Mouse (Mus musculus) Muller cell, postnatal 12 days (primary cell): ENCODE data around the gene Cadps2.

Source experiments
- DNase-seq: peaks from one replicate; pipeline ENCODE4 v3.0.0-alpha.2; 2015; ENCODE audit errors: inconsistent ontology term

Gene Cadps2

DNA sequence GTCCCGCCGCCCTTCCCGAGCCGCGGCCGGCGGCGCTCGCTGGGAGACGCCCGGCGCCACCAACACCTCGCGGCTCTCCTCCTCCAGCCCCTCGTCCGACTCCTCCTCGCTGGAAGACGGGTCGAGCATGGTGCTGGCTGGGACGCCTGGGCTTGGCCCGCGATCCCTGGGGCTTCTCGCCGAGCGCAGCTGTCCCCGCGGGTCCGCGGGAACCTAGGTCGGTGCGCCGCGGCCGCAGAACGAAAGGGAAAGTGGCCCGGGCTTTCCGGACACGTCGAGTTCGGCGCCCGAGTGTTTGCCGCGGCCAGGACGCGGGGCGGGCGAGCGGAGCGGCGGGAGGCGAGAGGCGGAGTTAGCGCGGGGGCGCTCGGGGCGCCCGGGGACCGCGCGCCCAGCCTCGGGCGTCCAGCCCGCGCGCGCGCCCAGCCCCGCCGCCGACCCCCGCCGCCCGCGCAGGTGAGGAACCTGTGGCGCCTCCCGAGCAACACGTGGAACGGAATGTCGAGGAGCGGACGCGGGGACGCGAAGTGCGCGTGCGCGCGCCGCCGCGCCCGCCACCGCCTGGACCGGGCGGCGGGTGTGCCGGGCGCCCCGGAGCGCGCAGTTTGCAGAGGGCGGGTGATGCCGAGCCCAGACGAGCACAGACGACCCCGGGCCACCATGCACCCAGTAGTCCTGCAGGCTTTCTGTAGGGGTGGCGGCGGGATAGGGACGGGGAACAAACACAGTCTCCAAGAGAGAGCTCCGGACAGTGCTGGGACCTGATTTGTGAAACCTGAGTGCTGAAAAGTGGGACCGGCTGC lies at the start of gene Cadps2:
Cadps2 (minus strand) TSS at position 413 of the 803 bp plus-strand sequence.
- DNase-seq = peak; percentile 81

DNA sequence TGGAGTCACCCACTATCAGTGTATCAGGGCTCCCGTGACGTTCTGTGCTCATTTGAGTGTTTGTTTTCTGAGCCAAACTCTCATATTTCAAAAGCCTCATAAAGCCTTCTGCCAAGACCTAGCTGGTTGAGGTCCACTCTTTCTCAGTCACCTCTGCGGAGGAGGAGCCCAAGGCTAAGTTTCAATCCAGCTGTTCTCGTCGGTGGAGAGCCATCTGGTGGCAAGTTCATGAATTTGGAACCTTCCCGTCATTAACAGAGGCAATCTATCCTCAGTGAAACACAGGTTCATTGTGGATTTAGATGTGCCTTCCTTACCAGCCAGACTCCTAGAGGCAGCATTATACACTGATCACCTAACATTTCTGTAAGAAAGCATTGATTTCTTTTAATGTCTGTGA lies 47.2 kb upstream of the Cadps2 start:
- DNase-seq = peak; percentile 40

DNA sequence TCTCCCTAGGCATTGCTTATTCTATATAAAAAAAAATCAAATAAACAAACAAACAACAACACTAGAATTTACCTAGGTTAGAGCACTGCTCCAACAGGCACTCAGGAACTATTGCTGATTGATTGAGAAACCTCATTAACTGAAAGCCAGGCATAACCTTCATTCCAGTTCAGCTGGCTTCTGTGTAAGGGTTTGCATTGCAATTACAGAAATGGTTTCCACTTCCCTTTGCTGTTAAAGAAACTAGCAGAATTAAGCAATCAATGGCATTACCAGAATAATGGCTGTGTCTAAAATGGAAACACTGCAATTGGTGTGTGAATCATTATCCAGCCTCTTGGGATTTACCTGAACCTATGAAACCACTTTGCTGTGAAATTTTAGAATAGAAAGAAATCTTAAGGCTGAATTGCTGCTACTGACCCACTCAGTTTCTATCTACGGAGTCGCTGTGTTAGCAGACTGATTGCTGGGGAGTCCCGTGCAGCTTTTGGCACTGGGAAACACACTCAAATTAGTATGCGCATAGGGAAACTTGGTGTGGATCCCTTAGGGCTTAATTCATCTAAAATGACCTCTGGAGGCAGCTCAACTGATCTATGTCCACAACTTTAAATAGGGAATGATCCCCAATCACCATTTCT lies 37.7 kb upstream of the Cadps2 start:
- no peak for DNase-seq

DNA sequence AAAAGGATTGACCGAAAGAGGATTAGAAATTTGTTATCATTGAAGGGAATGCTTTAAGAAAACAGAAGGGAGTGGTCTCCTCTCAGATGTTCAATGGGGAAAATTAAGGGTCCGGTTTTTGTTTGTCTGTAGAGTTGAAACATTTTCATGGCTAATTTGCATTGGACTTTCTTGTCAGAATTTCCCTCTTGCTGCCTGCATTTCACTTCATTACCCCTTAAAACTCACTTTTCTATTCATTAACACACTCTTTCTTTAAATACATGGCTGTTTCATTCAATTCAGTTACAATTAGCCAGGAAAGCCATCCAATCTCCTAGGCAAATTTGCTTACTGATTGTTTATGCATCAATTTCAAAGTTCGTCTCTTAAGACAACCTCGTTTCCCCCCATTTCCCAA lies 37.1 kb upstream of the Cadps2 start:
- DNase-seq = no peak

DNA sequence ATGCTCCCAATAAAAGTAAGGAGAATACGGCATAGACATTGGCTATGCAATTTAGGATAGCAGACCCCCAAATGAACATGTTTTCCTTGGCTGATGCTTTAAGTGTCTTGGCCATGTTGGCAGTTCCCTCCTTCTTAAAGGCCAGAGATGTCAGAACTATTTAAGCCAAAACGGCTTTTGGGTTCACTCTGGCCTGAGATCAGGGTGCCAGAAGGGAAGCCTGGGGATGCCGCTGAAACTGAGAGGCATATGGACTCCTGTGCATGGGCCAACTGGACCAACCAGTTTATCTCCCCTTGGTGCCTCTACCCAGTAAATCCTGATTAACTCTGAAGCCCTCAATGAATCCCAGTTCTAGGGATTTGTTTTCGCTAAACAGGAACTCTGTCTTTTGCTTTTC lies 34.6 kb upstream of the Cadps2 start:
- DNase-seq = no peak

DNA sequence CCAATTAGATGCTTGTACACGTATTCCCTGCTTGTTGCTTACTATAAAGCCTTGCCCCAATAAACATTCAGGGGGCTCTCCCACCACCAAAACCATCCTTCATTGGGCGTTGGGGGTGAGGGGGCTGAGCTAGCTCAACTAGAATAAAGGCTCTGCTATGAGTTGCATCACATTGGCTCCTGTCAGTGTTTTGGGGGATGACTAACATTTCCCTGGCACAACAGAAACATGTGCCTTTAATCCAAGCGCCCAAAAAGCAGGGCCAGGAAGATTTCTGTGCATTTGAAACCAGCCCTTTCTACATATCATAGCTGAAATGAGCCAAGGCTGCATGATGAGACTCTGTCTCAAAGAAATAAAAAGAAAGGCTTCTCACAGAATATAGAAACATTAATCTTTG lies 34.0 kb upstream of the Cadps2 start:
- no peak for DNase-seq

DNA sequence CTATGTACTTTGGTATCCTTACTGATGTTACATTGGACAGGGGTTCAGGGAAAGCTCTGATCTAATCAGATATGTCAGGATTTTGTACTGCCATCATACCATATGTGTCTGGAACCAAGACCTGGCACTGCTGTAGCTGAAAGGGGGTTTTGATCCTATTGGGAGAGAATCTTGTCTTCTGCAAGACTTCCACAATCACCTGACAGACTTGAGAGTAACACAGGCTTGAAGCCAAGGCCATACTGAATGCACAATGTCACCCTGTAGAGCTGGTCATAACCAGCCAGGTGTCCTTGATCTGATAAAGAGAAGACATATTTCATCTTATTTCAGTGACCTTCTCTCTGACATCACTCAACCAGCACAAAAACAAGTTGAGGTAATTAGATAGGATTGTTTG lies 30.8 kb upstream of the Cadps2 start:
- DNase-seq = no peak

DNA sequence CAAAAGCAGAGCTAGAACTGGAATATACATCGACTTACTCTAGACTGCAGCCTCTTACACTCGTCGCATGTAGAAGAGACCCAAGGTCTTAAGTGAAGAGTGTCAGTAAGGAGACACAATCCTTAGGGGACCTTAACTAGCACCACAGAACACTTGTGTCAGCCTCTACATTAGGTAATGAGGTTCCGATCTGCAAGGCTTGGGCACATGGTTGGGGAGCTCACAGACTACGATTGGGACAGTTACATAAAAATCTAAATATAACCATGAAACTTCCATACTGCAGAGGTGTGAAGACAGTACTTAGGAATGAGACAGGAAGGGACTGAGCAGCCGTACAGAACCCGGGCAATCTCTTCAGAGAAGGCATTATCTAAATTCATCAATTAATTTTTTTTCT lies 27.1 kb upstream of the Cadps2 start:
- DNase-seq = no peak

DNA sequence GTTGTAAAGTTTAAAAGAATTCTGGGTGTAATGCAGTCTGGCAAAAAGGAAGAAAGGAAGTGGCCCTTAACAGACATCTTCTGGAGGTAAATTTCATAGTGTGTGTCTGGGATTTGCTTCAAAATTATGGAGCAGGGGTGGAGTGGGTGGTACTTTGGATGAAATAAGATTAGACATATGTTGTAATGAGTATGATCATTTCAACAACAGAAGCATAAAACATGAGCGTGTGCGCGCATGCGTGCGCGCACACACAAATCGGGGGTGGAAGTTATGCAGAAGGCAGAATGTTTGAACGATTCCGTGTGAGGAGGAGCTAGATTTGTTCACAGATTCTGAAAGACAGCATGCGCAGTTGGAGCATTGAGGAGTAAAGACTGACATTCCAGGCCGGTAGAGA lies 14.2 kb upstream of the Cadps2 start:
- no peak for DNase-seq

DNA sequence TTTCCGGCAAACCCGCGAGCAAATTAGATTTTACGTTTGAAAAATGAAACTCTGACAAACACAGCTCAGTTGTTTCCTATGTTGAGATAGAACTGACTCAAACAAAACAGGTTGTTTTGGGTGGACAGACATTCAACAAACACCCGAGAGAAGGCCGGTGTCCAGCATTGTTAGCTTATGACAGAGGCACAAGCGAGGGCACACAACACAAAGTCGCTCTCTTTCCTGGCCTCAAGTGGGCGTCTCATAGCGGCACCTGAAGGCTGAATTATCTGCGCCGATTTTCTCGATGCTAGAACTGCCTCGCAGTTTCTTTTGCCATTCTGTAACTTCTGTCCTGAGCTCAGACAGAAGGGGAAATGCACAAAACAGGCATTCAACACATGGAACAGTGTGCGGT lies 780 bp upstream of the Cadps2 start:
- peak; percentile 53 for DNase-seq

DNA sequence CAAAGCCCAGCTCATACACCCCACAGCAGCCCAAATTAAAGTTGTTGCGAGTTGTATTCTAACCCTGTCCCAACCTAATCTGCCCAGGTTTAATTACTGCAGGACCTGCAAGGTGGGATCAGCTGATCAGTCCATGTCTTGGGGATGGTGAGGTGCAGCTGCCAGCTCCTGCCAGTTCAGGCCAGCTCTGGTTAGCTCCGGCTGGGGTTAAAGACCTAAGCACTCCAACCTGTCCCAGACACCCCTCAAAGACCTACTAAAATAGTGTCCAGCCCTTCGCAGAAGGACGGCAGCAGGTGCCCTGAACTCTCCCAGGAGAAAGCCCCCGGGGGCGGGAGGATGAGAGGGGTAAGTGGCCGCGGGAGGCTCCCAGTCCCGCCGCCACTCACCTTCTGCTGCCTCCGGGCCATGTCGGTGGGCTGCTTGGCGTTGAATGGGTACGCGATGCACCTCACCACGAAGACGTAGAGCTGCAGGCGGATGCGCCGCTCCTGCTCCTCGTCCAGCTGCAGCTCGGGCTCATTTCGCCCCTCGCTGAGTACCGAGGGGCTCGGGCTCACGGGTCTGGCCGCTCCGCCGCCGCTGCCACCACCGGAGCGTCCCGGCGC lies 716 bp downstream of the Cadps2 start:
- DNase-seq = no peak

DNA sequence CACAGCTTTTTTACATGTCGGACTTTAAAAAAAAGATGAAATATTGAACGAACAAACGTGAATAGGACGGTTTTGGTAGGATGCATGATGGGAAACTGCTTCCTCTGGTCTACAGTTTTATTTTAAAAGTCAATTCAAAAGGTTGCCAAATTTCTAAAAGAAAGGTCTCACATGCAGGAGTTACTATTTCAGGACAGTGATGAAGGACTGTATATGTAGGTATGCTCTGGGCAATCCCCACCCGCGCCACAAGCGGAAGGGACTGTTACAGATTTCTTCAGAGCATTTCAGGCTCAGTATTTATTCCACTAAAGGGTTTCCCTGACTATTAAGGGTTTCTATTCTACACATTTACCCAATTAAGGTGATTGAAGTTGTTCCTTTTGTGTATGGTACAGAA lies 1.6 kb downstream of the Cadps2 start:
- no peak for DNase-seq

DNA sequence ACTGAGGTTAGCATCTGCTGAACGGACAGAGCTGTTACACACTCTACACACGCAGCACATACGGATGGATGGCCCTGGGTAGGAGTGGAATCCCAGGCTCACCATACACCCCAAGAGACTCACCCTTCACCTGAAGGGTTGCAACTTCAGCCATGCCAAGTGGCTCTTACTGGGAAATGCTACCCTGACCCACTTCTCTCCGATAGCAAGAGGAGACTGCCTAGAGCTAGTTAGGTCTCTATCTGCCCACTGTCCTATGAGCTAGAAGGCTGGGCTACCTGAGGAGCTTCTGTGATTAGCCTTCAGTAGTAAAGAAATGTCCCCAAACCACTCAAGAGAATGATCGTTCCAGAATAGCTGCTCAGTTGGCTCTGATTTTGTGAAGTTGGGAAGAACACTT lies 2.1 kb downstream of the Cadps2 start:
- DNase-seq = no peak

DNA sequence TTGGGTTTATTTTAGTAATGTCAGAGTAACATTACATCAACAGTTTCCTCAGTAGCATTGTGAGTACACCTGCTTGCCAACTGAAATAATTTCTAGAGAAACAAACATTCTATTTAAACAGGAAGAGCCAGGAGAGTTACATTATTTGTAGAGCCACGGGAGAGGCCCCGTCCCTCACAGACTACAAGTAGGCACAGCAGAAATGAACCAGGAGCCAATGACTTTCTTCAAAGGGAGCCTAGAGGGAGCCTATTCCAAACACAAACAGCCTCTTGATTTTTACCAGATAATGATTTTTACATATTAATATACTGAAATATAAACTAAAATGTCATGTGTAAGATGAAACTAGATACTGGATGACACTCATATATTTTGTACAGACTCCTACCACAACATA lies 2.5 kb downstream of the Cadps2 start:
- DNase-seq = no peak

DNA sequence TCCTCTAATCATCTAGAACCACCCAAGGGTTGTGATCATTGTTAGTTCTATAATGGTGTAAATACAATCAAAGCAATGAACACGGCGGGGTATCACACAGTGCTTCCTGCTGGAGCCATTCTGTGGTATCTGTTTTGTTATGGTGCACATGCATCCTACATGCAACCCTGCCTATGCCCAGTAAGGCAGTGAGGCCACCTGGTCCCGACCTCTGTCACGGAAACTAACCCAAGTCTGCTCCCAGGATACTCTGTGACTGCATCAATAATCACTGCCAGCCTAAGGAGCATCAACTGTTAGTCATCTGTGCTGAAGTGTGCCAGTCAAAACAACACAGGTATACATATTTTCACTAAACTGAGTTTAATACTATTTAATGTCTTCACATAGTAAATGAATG lies 3.7 kb downstream of the Cadps2 start:
- DNase-seq = no peak

DNA sequence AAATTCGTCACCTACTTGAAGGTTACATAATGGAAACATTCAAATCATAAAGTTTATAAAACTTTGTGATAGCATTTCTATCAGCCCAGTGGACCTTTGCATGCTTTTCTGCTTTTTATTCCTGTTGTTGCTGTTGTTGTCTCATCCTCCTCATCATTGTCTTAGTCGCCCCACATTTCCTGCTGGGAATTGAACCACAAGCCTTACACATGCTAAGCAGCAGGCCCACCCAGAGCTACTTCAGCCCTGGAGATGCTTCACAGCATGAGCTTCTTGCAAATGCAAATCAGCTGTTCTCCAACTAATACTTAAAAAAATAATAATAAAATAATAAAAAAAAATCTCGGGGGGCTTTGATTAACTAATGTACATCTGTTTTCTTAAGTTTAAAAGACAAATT lies 8.5 kb downstream of the Cadps2 start:
- DNase-seq = no peak

DNA sequence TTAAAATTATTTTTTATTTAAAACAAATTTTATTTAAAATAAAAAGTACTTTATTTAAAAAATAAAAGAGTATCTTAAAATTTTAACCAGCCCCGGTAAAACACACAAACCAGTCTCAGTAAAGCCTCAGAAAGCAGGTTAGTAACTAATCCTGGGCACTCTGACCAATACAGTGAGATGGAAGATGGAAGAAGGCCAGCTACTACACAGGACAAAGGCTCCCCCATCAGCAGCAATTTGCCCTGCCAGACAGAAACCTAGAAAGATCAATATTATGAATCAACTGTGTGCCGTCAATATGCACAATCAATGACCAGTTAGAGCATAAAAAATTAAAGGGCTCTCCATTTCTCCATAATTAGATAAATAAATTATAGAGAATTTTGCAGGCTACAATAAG lies 9.9 kb downstream of the Cadps2 start:
- no peak for DNase-seq

DNA sequence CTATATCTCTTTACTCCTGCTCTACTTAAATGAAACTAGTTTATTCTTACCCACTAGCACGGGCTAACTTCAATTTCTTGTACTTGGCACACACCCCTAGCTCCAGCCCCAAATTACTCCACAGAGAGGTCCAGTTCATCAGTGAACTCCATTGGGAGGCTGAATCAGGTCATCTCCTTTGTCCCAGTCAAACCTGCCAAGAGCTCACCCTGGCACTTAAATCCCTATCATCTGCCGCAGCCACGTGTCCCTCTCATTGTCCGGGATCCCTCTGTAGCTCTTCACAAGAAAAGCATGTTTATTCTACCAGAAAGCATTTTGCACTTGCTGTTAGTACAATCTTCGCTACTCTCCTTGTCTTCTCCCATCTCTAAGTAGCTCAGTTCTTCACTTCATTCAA lies 17.4 kb downstream of the Cadps2 start:
- DNase-seq = no peak

DNA sequence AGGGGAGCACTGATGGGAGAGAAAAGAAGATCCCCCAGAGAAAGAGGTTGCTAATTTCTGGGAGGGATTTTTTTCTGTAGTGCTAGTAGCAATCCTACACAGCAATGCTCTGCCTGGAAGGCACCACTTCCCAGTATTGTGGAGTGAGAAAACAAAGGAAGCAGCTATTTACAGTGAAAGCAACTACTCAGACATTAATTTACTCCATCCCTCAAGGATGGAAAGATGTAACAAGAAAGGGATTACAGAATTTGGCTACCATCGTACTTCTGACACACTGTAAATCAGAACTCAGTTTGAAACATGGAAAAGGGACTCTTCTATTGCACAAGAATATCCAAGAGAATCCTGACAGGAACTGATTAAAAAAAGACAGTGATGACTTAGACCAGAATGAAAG lies 29.1 kb downstream of the Cadps2 start:
- DNase-seq = no peak

DNA sequence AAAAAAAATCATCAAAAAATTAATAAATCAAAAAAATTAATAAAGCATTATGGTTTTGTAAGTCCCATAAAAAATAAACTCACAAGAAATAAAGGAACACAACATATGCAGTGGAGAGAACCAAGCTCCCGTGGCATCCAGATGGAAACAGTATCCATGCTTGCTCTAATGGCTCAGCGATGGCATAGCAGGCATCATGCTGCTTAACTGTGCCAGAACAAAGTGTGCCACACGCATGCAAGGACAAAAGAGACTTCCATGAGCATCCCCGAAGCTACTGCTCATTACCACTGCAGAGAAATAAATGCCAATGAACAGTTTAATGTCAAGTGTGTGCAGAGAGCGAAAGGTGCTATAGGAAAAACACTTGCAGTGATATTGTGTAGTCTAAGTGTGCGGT lies 29.9 kb downstream of the Cadps2 start:
- DNase-seq = no peak

DNA sequence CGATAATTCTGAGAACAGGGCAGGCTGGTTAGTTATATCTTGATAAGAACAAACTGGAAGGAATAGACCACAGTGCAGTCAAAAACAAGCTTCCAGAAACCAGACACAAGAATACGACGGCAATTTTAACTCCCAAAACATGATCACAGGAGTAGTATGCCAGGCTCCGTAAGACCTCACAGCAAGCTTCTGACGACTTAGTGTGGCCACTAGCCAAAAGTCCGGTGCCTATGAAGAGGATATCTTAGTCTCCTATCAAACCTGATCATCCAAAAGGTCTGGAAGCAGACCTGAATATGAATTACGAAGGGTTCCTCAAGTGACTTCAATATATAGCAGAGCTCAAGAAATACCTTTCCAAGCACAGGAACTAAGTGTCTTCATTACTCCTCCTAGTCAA lies 33.9 kb downstream of the Cadps2 start:
- no peak for DNase-seq

DNA sequence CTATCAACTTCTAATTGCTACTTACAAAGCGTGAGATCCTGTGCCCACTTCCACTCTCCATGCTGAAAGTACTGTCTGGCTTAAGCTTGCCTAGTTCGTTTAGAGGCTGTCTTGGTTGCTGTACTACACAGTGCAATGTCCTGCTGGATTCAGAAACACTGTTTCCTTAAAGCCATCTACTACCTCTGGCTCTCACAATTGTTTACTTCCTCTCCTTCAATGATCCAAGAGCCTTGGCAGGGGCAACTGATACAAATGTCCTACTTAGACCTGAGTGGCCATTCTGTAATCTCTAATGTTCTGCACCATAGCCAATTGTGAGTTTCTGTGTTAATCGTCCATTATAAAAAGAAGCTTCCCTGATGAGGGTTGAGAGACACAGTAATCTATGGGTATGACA lies 47.4 kb downstream of the Cadps2 start:
- no peak for DNase-seq

DNA sequence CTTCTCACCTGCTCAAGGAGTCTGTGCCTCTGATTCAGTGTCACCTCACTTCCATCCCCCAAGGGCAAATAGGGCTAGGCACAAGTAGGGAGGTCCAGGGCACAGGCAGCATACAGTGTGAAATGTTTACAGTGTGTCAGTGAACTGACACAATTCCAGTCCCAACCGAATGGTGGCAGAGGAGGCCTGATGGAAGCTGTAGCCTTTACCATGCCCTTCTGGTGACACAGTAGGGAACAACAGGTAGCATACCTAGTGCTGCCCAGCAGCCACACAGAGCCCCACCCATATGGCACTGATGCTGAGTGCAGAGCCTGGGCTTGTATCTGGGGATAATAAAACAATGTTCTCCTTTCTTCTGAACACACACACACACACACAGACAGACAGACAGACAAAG lies 61.6 kb downstream of the Cadps2 start:
- DNase-seq = no peak
